ENCODE assay signal across 22 mouse cellular contexts in genomic region chr11:55178830-55179229, GRCm38 (mm10). TPM values are rescaled to one million over a fixed set of nuclear protein-coding genes. Genes with fewer than 3 reads are reported as not detected.
"Had no signal": no experiment of that assay in that cellular context is flagged by ENCODE, and none has a peak within 500 bp of the region (broad histone marks: within the 10 kb centered on the region; RNA-seq: fewer than 3 reads in every experiment).

No protein-coding gene starts in this region.

- H3K4me2 ChIP-seq: lung, embryonic 15.5 days; midbrain, embryonic 11.5 days; midbrain, embryonic 15.5 days; neural tube, embryonic 12.5 days had no signal

- ATAC-seq: intestine, postnatal 0 days; midbrain, embryonic 15.5 days had no signal

- H3K36me3 ChIP-seq: lung, embryonic 15.5 days; midbrain, embryonic 15.5 days; neural tube, embryonic 12.5 days had no signal

- H3K4me1 ChIP-seq: midbrain, embryonic 15.5 days; neural tube, embryonic 12.5 days had no signal

- H3K4me3 ChIP-seq: layer of hippocampus, adult 2 months; lung, embryonic 15.5 days; megakaryocyte, embryonic 14.5 days; midbrain, embryonic 15.5 days; neural tube, embryonic 12.5 days had no signal

- H3K27ac ChIP-seq: layer of hippocampus, adult 2 months; liver, embryonic 14.5 days; lung, embryonic 15.5 days; macrophage; midbrain, embryonic 15.5 days; neural tube, embryonic 12.5 days had no signal

- H3K27me3 ChIP-seq: midbrain, embryonic 15.5 days; neural tube, embryonic 12.5 days had no signal

- H3K9ac ChIP-seq: liver, embryonic 14.5 days; lung, embryonic 15.5 days; midbrain, embryonic 15.5 days; neural tube, embryonic 12.5 days had no signal

- DNase-seq: kidney, adult 8-10 months; kidney, postnatal 10 days; kidney, postnatal 4 days; lung, postnatal 14 days; thymus, adult 18-20 months; thymus, postnatal 14 days had no signal

- H3K9me3 ChIP-seq: lung, embryonic 15.5 days; megakaryocyte, embryonic 14.5 days; midbrain, embryonic 15.5 days; neural tube, embryonic 12.5 days had no signal

RNA-seq across cellular contexts. Expression of gene Slc36a2, which starts 6.0 kb away (rescaled TPM):
- total RNA-seq: monocyte, adult 5-6 weeks; neutrophil, adult 5-6 weeks had no signal
- polyA plus RNA-seq: intestine, postnatal 0 days; macrophage; midbrain, embryonic 11.5 days had no signal

RNA-seq across cellular contexts. Expression of gene Slc36a3, which starts 27.3 kb away (rescaled TPM):
- total RNA-seq: layer of hippocampus, adult 2 months; layer of hippocampus, postnatal 10 days; left cerebral cortex, adult 18-20 months; left cerebral cortex, postnatal 10 days; monocyte, adult 5-6 weeks had no signal
- polyA plus RNA-seq: intestine, postnatal 0 days; limb, embryonic 11.5 days; liver, embryonic 14.5 days; lung, embryonic 15.5 days; midbrain, embryonic 11.5 days; midbrain, embryonic 15.5 days; neural tube, embryonic 12.5 days; stomach, embryonic 14.5 days had no signal
